Mouse (Mus musculus): Measurements from ENCODE around the gene Elmsan1. TPM values are rescaled to one million over a fixed set of nuclear protein-coding genes. Genes with fewer than 3 reads are reported as not detected.

Gene Elmsan1
- polyA plus RNA-seq, 1 experiment, result 25.9 TPM

DNA sequence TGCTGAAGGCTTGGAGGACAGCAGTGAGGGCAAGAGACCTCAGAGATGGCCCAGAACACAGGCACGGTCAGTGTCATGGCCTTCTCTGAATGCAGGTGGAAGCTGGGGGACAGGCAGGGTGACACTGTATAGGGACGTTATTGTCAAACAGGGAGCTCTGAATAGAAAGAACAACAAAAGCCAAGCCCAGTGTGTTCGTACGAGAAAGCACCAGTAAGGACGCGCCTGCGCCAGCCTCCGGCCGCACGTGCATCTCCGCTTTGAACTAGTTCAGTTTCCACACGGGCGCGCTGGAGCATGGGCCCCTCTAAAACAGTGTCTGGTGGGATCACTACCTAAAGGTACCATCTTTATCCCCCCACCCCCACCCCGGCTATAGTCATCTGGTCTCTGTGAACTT lies 68.7 kb downstream of the Elmsan1 start:
- Histone ChIP-seq H3K36me3 (ENCODE audit: control insufficient read depth, insufficient read depth, low read length) (peaks cover 38% of the 10 kb centered on the region), H3K4me1 (ENCODE audit: control insufficient read depth, insufficient read depth, insufficient read length, low read length) (peaks cover 14% of the 10 kb centered on the region), H3K4me3 (ENCODE audit: low read depth, low read length) (no peak overlapping the region), H3K27me3 (ENCODE audit: control insufficient read depth, insufficient read depth, low read length) (no peaks in the 10 kb centered on the region), H3K27ac (ENCODE audit: insufficient read depth, low read depth, low read length) (no peak overlapping the region)
- TF ChIP-seq CTCF (IDR thresholded peaks at IDR 0.05; ENCODE audit: extremely low read depth, insufficient read length, insufficient replicate concordance, low read depth, low read length) (no peak), POLR2A (IDR thresholded peaks at IDR 0.05; ENCODE audit: low read depth, low read length) (no peak)
- 97% methylated on average over 15 of the region's 15 CpGs for WGBS

DNA sequence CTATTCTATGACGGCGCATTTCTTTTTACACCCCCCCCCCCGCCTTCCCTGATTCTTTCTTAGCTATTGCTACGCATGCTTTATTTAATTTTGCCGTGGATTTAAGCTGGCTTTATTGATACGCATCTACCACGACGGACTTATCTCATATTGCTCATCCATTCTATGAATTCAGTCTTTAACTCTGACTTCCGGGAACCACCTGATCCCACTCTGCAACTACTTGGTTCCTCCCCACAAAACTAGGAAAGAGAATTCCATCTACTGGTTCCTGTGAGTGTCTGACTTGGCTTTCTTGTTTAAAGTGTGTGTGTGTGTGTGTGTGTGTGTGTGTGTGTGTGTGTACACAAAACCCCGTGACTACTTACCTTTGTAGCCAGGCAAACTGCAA lies 70.1 kb downstream of the Elmsan1 start:
- H3K36me3 ChIP-seq (ENCODE audit: control insufficient read depth, insufficient read depth, low read length), result peaks cover 29% of the 10 kb centered on the region
- H3K27me3 ChIP-seq (ENCODE audit: control insufficient read depth, insufficient read depth, low read length), result no peaks in the 10 kb centered on the region
- H3K4me3 ChIP-seq (ENCODE audit: low read depth, low read length), result peak overlapping the region; percentile 69
- TF ChIP-seq CTCF (IDR thresholded peaks at IDR 0.05; ENCODE audit: extremely low read depth, insufficient read length, insufficient replicate concordance, low read depth, low read length) (no peak), POLR2A (IDR thresholded peaks at IDR 0.05; ENCODE audit: low read depth, low read length) (no peak)
- WGBS, result 15% methylated on average over 10 of the region's 10 CpGs
- peaks cover 14% of the 10 kb centered on the region for H3K4me1 ChIP-seq (ENCODE audit: control insufficient read depth, insufficient read depth, insufficient read length, low read length)
- no peak overlapping the region for H3K27ac ChIP-seq (ENCODE audit: insufficient read depth, low read depth, low read length)

DNA sequence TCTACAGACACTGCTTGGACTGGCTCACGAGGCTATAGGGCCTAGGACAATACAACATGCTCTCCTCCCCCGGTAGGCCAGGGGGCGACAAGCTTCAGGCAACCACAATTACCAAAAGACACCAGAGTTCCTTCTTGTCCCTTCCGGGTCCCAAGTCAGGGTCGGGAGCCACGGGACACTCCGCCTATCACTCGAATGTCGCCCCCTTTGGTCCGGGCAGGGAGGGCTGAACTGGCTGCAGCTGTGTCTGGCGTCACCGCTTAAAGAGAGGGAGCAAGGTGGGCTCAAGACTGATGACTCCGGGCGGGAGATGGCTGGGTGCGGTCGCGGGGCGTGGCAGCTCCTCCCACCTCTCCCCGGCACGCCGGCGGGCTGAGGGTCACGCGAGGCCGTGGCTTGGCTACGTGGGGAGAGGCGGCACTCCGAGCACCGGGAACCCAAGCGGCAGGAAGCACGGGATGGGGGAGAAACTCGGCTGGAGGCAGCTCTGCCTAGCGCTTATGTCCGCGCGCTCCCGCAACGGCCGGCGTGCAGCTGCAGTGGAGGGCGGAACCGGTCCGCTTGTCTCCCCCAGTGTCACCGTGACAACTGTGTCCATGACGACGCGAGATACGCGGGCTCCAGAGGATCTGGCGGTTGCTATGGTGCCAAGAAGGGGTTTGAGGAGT lies 70.6 kb downstream of the Elmsan1 start, which contains the start of gene Pnma1:
Pnma1 (minus strand) TSS at position 536 of the 668 bp plus-strand sequence.
- Histone ChIP-seq H3K4me3 (ENCODE audit: low read depth, low read length) (peak within 1 kb of the TSS; percentile 69), H3K36me3 (ENCODE audit: control insufficient read depth, insufficient read depth, low read length) (peaks cover 25% of the 10 kb centered on the region), H3K27ac (ENCODE audit: insufficient read depth, low read depth, low read length) (no peak within 1 kb of the TSS), H3K4me1 (ENCODE audit: control insufficient read depth, insufficient read depth, insufficient read length, low read length) (peaks cover 11% of the 10 kb centered on the region), H3K27me3 (ENCODE audit: control insufficient read depth, insufficient read depth, low read length) (no peaks in the 10 kb centered on the region)
- no peak; the same call in 1 of the 2 replicates for TF ChIP-seq POLR2A (IDR thresholded peaks at IDR 0.05; ENCODE audit: low read depth, low read length)
- peak; percentile 22; the same call in 1 of the 2 replicates for TF ChIP-seq CTCF (IDR thresholded peaks at IDR 0.05; ENCODE audit: extremely low read depth, insufficient read length, insufficient replicate concordance, low read depth, low read length)
- WGBS, result 2% methylated on average over 50 of the region's 50 CpGs

DNA sequence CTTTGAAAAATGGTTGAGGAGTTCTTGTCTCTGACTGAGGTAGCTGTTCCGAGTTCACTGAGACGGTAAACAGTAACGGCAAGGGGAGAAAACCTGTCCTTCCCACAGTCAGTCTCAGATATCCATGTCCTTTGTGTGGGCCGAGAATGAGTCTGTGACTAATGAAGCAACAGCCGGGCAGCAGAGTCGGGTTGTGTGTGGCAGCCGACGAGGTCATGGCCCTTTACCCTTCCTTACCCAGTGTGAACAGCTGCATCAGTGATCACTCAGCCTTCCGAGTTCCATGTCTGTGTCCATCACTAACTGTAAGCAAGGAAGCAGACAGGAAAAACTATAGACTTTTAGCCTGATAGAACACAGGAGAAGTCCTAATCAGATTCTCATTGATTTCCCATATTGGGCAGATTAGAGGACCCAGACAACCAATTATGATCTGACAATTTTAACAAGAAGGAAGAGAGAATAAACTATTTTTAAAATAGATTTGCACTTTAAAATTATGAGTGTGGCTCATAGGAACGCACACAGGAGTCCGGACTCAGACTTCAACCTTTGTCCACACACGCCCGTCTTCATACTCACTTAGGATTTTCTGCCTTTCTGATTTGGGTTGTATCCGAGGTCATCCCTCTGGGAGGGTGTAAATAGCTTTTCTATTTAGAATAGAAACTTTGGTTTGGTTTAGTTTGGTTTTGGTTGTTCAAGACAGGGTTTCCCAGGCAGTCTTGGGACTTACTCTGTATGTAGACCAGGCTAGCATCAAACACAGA lies 76.2 kb downstream of the Elmsan1 start:
- 53% methylated on average over 14 of the region's 14 CpGs for WGBS
- H3K27ac ChIP-seq (ENCODE audit: insufficient read depth, low read depth, low read length), result no peak overlapping the region
- TF ChIP-seq CTCF (IDR thresholded peaks at IDR 0.05; ENCODE audit: extremely low read depth, insufficient read length, insufficient replicate concordance, low read depth, low read length) (no peak), POLR2A (IDR thresholded peaks at IDR 0.05; ENCODE audit: low read depth, low read length) (no peak)
- no peak overlapping the region for H3K4me3 ChIP-seq (ENCODE audit: low read depth, low read length)
- no peaks in the 10 kb centered on the region for H3K36me3 ChIP-seq (ENCODE audit: control insufficient read depth, insufficient read depth, low read length)
- no peaks in the 10 kb centered on the region for H3K27me3 ChIP-seq (ENCODE audit: control insufficient read depth, insufficient read depth, low read length)
- no peaks in the 10 kb centered on the region; the same call in 1 of the 2 replicates for H3K4me1 ChIP-seq (ENCODE audit: control insufficient read depth, insufficient read depth, insufficient read length, low read length)

DNA sequence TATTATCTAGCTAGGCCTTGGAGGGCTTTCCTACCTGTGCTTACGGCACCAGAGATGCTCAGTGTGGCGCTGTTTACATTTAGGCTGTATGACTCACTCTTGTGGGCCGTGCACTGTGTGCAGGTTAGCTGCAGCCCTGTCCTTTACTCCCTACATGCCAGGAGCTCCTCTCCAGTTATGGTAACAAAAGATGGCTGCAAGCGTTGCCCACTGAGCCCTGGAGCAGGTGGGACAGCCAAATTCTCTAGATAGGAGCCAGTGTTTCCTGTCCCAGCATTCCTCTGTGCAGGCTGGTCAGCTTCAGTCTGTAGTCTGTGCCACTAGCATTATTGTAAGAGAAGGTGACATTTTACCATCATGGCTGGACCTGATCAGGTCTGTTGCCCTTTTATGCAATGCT lies 77.4 kb downstream of the Elmsan1 start:
- Histone ChIP-seq H3K4me1 (ENCODE audit: control insufficient read depth, insufficient read depth, insufficient read length, low read length) (no peaks in the 10 kb centered on the region; the same call in 1 of the 2 replicates), H3K36me3 (ENCODE audit: control insufficient read depth, insufficient read depth, low read length) (no peaks in the 10 kb centered on the region), H3K27ac (ENCODE audit: insufficient read depth, low read depth, low read length) (no peak overlapping the region), H3K27me3 (ENCODE audit: control insufficient read depth, insufficient read depth, low read length) (no peaks in the 10 kb centered on the region), H3K4me3 (ENCODE audit: low read depth, low read length) (no peak overlapping the region)
- TF ChIP-seq POLR2A (IDR thresholded peaks at IDR 0.05; ENCODE audit: low read depth, low read length), result no peak
- TF ChIP-seq CTCF (IDR thresholded peaks at IDR 0.05; ENCODE audit: extremely low read depth, insufficient read length, insufficient replicate concordance, low read depth, low read length), result no peak
- WGBS, result 84% methylated on average over 4 of the region's 4 CpGs

DNA sequence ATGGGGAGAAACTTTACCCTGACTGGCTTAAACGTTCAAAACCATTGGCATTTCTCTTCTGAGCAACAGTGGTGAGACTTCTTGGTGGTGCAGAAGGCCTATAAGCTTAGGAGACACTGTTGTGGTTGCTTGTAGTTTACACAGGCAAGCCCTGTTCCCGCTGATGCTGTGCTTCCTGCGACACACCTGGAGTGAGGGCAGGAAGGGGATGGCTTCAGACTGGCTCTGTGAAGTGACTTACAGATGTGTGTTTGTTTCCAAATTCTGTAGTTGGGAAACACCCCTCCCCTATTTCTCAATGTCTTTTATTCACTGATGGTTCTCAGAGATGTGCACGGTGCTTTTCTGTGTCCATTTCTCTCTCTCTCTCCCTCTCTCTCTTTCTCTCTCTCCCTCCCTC lies 78.5 kb downstream of the Elmsan1 start:
- Histone ChIP-seq H3K4me3 (ENCODE audit: low read depth, low read length) (no peak overlapping the region), H3K4me1 (ENCODE audit: control insufficient read depth, insufficient read depth, insufficient read length, low read length) (no peaks in the 10 kb centered on the region; the same call in 1 of the 2 replicates), H3K27ac (ENCODE audit: insufficient read depth, low read depth, low read length) (no peak overlapping the region), H3K27me3 (ENCODE audit: control insufficient read depth, insufficient read depth, low read length) (no peaks in the 10 kb centered on the region), H3K36me3 (ENCODE audit: control insufficient read depth, insufficient read depth, low read length) (no peaks in the 10 kb centered on the region)
- TF ChIP-seq POLR2A (IDR thresholded peaks at IDR 0.05; ENCODE audit: low read depth, low read length) (no peak), CTCF (IDR thresholded peaks at IDR 0.05; ENCODE audit: extremely low read depth, insufficient read length, insufficient replicate concordance, low read depth, low read length) (no peak)
- WGBS, result 72% methylated on average over 4 of the region's 4 CpGs

DNA sequence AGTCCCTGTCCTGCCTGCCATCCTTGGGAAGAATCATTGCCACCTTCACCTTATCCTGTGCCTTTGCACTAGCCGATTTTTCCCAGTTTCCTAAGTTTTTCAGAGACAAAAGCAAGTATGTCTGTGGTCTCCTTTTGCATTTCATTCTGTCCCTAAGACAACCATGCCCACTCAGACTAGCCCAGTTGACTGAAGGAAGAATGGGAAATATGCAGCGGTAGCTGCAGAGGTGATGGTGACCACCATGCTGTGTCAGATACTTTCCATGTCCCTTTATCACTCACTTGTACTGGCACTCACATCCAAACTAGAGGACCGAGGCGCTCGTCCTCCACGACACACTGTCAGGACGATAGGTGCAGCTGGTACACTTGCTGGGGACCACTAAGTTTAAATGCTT lies 81.5 kb downstream of the Elmsan1 start:
- no peaks in the 10 kb centered on the region; the same call in 1 of the 2 replicates for H3K4me1 ChIP-seq (ENCODE audit: control insufficient read depth, insufficient read depth, insufficient read length, low read length)
- H3K36me3 ChIP-seq (ENCODE audit: control insufficient read depth, insufficient read depth, low read length), result no peaks in the 10 kb centered on the region
- H3K27me3 ChIP-seq (ENCODE audit: control insufficient read depth, insufficient read depth, low read length), result no peaks in the 10 kb centered on the region
- no peak for TF ChIP-seq POLR2A (IDR thresholded peaks at IDR 0.05; ENCODE audit: low read depth, low read length)
- no peak for TF ChIP-seq CTCF (IDR thresholded peaks at IDR 0.05; ENCODE audit: extremely low read depth, insufficient read length, insufficient replicate concordance, low read depth, low read length)
- H3K4me3 ChIP-seq (ENCODE audit: low read depth, low read length), result no peak overlapping the region
- WGBS, result 95% methylated on average over 7 of the region's 7 CpGs
- no peak overlapping the region for H3K27ac ChIP-seq (ENCODE audit: insufficient read depth, low read depth, low read length)
